Mouse (Mus musculus) embryonic facial prominence, embryonic 10.5 days (tissue): ENCODE measurements at regions not wholly inside any gene's neighbourhood (a gene's known extent, or its start where the extent isn't known, plus 50 kb on each side); places are given as distances from the start of the nearest gene placed in this dataset.

ENCODE experiments used
- DNase-seq: peaks from one replicate; pipeline ENCODE4 v3.0.0-alpha.2; 2017; ENCODE audit warnings: low spot score
- H3K27ac ChIP-seq: fragments of 300-500 bp; sonication (generic); replicated peaks from 2 replicates; pipeline ENCODE4 v1.5.1; 2016; ENCODE audit warnings: mild to moderate bottlenecking
- H3K27me3 ChIP-seq: fragments of 300-500 bp; sonication (generic); replicated peaks from 2 replicates; pipeline ENCODE4 v1.6.1; 2016; ENCODE audit warnings: low read depth, mild to moderate bottlenecking; ENCODE audit not compliant: poor library complexity, severe bottlenecking
- H3K36me3 ChIP-seq: fragments of 300-500 bp; sonication (generic); replicated peaks from 2 replicates; pipeline ENCODE4 v1.6.1; 2016; ENCODE audit warnings: mild to moderate bottlenecking, moderate library complexity
- H3K4me1 ChIP-seq: fragments of 300-500 bp; sonication (generic); 2 replicates; pipeline ENCODE4 v1.6.1; 2016
- H3K4me3 ChIP-seq: fragments of 300-500 bp; sonication (generic); 2 replicates; pipeline ENCODE4 v1.5.1; 2016; ENCODE audit warnings: mild to moderate bottlenecking, moderate library complexity
- H3K9me3 ChIP-seq: fragments of 300-500 bp; sonication (generic); 2 replicates; pipeline ENCODE4 v1.6.1; 2016; ENCODE audit warnings: mild to moderate bottlenecking
- WGBS: fragments of 180-500 bp; shearing (Covaris S2); methylation state at CpG from one replicate; pipeline ENCODE4 v1.1.7; 2016; 5-methylcytosine and 5-hydroxymethylcytosine counted together

GRCm38 (mm10) chr8:26880177-26880576, 96.9 kb upstream of the Zfp703 start:
- 80% methylated on average over 7 of the region's 7 CpGs for WGBS
- H3K27ac ChIP-seq, result no peak overlapping the region
- no peaks in the 10 kb centered on the region for H3K36me3 ChIP-seq
- no peak overlapping the region for H3K4me3 ChIP-seq
- H3K27me3 ChIP-seq, result peaks cover 5% of the 10 kb centered on the region; the same call in 1 of the 2 replicates
- H3K4me1 ChIP-seq, result peaks cover 53% of the 10 kb centered on the region
- DNase-seq, result no peak
- no peaks in the 10 kb centered on the region for H3K9me3 ChIP-seq

- Histone ChIP-seq H3K36me3 (no peaks in the 10 kb centered on the region), H3K27me3 (peaks cover 11% of the 10 kb centered on the region), H3K4me3 (no peak overlapping the region), H3K27ac (no peak overlapping the region), H3K4me1 (peaks cover 49% of the 10 kb centered on the region), H3K9me3 (no peaks in the 10 kb centered on the region)
- WGBS, result 82% methylated on average over 7 of the region's 7 CpGs
- DNase-seq, result no peak
Observed at GRCm38 (mm10) chr8:26881268-26882120, 95.6 kb upstream of the Zfp703 start.

- H3K4me1 ChIP-seq, result peaks cover 56% of the 10 kb centered on the region
- 82% methylated on average over 5 of the region's 5 CpGs for WGBS
- peaks cover 11% of the 10 kb centered on the region; the same call in 1 of the 2 replicates for H3K27me3 ChIP-seq
- no peak overlapping the region for H3K4me3 ChIP-seq
- H3K9me3 ChIP-seq, result no peaks in the 10 kb centered on the region
- no peak for DNase-seq
- no peaks in the 10 kb centered on the region for H3K36me3 ChIP-seq
- no peak overlapping the region for H3K27ac ChIP-seq
Observed at GRCm38 (mm10) chr8:26882616-26883015, 94.5 kb upstream of the Zfp703 start.

- DNase-seq, result no peak
- Histone ChIP-seq H3K36me3 (no peaks in the 10 kb centered on the region), H3K27ac (no peak overlapping the region; the same call in 1 of the 2 replicates), H3K27me3 (peaks cover 11% of the 10 kb centered on the region; the same call in 1 of the 2 replicates), H3K4me3 (no peak overlapping the region), H3K9me3 (no peaks in the 10 kb centered on the region), H3K4me1 (peaks cover 62% of the 10 kb centered on the region)
- 87% methylated on average over 5 of the region's 5 CpGs for WGBS
Observed at GRCm38 (mm10) chr8:26883285-26883684, 93.8 kb upstream of the Zfp703 start.

GRCm38 (mm10) chr8:26883770-26884169, 93.4 kb upstream of the Zfp703 start:
- Histone ChIP-seq H3K27ac (peak overlapping the region; percentile 62; the same call in 1 of the 2 replicates), H3K27me3 (peaks cover 11% of the 10 kb centered on the region; the same call in 1 of the 2 replicates), H3K36me3 (no peaks in the 10 kb centered on the region), H3K4me1 (peaks cover 65% of the 10 kb centered on the region), H3K4me3 (no peak overlapping the region), H3K9me3 (no peaks in the 10 kb centered on the region)
- no peak for DNase-seq
- 63% methylated on average over 6 of the region's 6 CpGs for WGBS

- Histone ChIP-seq H3K27me3 (peaks cover 11% of the 10 kb centered on the region; the same call in 1 of the 2 replicates), H3K9me3 (no peaks in the 10 kb centered on the region)
Observed at GRCm38 (mm10) chr8:26884350-26884749, 92.8 kb upstream of the Zfp703 start.

GRCm38 (mm10) chr8:26885365-26885764, 91.8 kb upstream of the Zfp703 start:
- Histone ChIP-seq H3K27ac (no peak overlapping the region), H3K4me3 (no peak overlapping the region), H3K36me3 (no peaks in the 10 kb centered on the region), H3K4me1 (peaks cover 62% of the 10 kb centered on the region), H3K9me3 (no peaks in the 10 kb centered on the region), H3K27me3 (peaks cover 11% of the 10 kb centered on the region; the same call in 1 of the 2 replicates)
- no peak for DNase-seq
- 80% methylated on average over 5 of the region's 5 CpGs for whole genome bisulfite sequencing

More at GRCm38 (mm10) chr8:26884350-26884749, 92.8 kb upstream of the Zfp703 start:
- DNase-seq, result peak; percentile 39
- WGBS, result 63% methylated on average over 13 of the region's 13 CpGs
- Histone ChIP-seq H3K4me3 (no peak overlapping the region), H3K27ac (peak overlapping the region; percentile 62; the same call in 1 of the 2 replicates), H3K36me3 (no peaks in the 10 kb centered on the region), H3K4me1 (peaks cover 65% of the 10 kb centered on the region)

GRCm38 (mm10) chr8:26886783-26887486, 90.2 kb upstream of the Zfp703 start:
- Histone ChIP-seq H3K27me3 (peaks cover 6% of the 10 kb centered on the region; the same call in 1 of the 2 replicates), H3K4me1 (peaks cover 53% of the 10 kb centered on the region), H3K27ac (peak overlapping the region; percentile 25; the same call in 1 of the 2 replicates), H3K9me3 (no peaks in the 10 kb centered on the region), H3K4me3 (no peak overlapping the region), H3K36me3 (no peaks in the 10 kb centered on the region)
- DNase-seq, result no peak
- 76% methylated on average over 13 of the region's 13 CpGs for WGBS

- peak overlapping the region; percentile 25; the same call in 1 of the 2 replicates for H3K27ac ChIP-seq
- no peak for DNase-seq
- peaks cover 6% of the 10 kb centered on the region; the same call in 1 of the 2 replicates for H3K27me3 ChIP-seq
- no peaks in the 10 kb centered on the region for H3K36me3 ChIP-seq
- peaks cover 59% of the 10 kb centered on the region for H3K4me1 ChIP-seq
- H3K9me3 ChIP-seq, result no peaks in the 10 kb centered on the region
- no peak overlapping the region for H3K4me3 ChIP-seq
- 65% methylated on average over 5 of the region's 5 CpGs for WGBS
Observed at GRCm38 (mm10) chr8:26887551-26887950, 89.6 kb upstream of the Zfp703 start.

- H3K36me3 ChIP-seq, result no peaks in the 10 kb centered on the region
- peaks cover 59% of the 10 kb centered on the region for H3K4me1 ChIP-seq
- no peak overlapping the region for H3K4me3 ChIP-seq
- no peak for DNase-seq
- H3K27me3 ChIP-seq, result peaks cover 8% of the 10 kb centered on the region; the same call in 1 of the 2 replicates
- H3K9me3 ChIP-seq, result no peaks in the 10 kb centered on the region
- WGBS, result 76% methylated on average over 3 of the region's 3 CpGs
- 0 out of 2 replicates have a peak overlapping the region, but pooled peaks have one; percentile 4 for H3K27ac ChIP-seq
Observed at GRCm38 (mm10) chr8:26888050-26888449, 89.1 kb upstream of the Zfp703 start.

- Histone ChIP-seq H3K27ac (no peak overlapping the region), H3K36me3 (no peaks in the 10 kb centered on the region), H3K9me3 (no peaks in the 10 kb centered on the region), H3K27me3 (peaks cover 9% of the 10 kb centered on the region), H3K4me3 (no peak overlapping the region), H3K4me1 (peaks cover 41% of the 10 kb centered on the region)
- WGBS, result 69% methylated on average over 11 of the region's 11 CpGs
- no peak for DNase-seq
Observed at GRCm38 (mm10) chr8:26891881-26892280, 85.2 kb upstream of the Zfp703 start.

- Histone ChIP-seq H3K27ac (no peak overlapping the region), H3K36me3 (no peaks in the 10 kb centered on the region), H3K27me3 (peaks cover 9% of the 10 kb centered on the region), H3K4me3 (no peak overlapping the region), H3K9me3 (no peaks in the 10 kb centered on the region), H3K4me1 (peaks cover 40% of the 10 kb centered on the region)
- WGBS, result 63% methylated on average over 7 of the region's 7 CpGs
- no peak for DNase-seq
Observed at GRCm38 (mm10) chr8:26892380-26892779, 84.7 kb upstream of the Zfp703 start.
